Comparison of ENCODE assay signal across 10 mouse cellular contexts in genomic region chr4:32432271-32432781, GRCm38 (mm10).
A peak's percentile ranks its signal among the peaks of the same experiment; 100 is the strongest.
DNase-seq lines count a peak whose midpoint lies in the region; ATAC-seq and TF ChIP-seq lines count a peak whose summit lies in the region.
"Had no signal": no experiment of that assay in that cellular context is flagged by ENCODE, and none has a peak within 500 bp of the region (broad histone marks: within the 10 kb centered on the region; RNA-seq: fewer than 3 reads in every experiment).

No protein-coding gene starts in this region.

- H3K9ac ChIP-seq in neural tube, embryonic 13.5 days, result peak overlapping the region; percentile 17; the same call in 1 of the 2 replicates
- H3K9ac ChIP-seq in heart, adult 2 months (ENCODE audit: low read depth, low read length), result no peak overlapping the region
- H3K9ac ChIP-seq: liver, embryonic 15.5 days had no signal

- intact Hi-C loops in heart, adult 2 months (cut with DNase I), result no loop called here

- no peak for TF ChIP-seq EP300 in heart, adult 2 months (IDR thresholded peaks at IDR 0.05; ENCODE audit: insufficient read depth, low read depth, low read length)

- no peak overlapping the region for H3K4me3 ChIP-seq in hindbrain, embryonic 10.5 days
- H3K4me3 ChIP-seq in neural tube, embryonic 13.5 days, result no peak overlapping the region
- no peak overlapping the region for H3K4me3 ChIP-seq in thymus, adult 2 months (ENCODE audit: control insufficient read depth, insufficient read depth, low read length)
- H3K4me3 ChIP-seq in heart, adult 2 months, result no peak overlapping the region
- H3K4me3 ChIP-seq: liver, embryonic 15.5 days had no signal

- H3K27me3 ChIP-seq in hindbrain, embryonic 10.5 days (ENCODE audit: insufficient read depth, poor library complexity, severe bottlenecking), result no peaks in the 10 kb centered on the region
- no peaks in the 10 kb centered on the region for H3K27me3 ChIP-seq in neural tube, embryonic 13.5 days
- H3K27me3 ChIP-seq in thymus, adult 2 months (ENCODE audit: control insufficient read depth, insufficient read depth, low read length), result no peaks in the 10 kb centered on the region
- no peaks in the 10 kb centered on the region for H3K27me3 ChIP-seq in heart, adult 2 months (ENCODE audit: control insufficient read depth, insufficient read depth, low read length)
- H3K27me3 ChIP-seq: liver, embryonic 15.5 days had no signal

- peaks cover 83% of the 10 kb centered on the region for H3K4me1 ChIP-seq in hindbrain, embryonic 10.5 days (replicated peaks)
- H3K4me1 ChIP-seq in neural tube, embryonic 13.5 days (replicated peaks), result peaks cover 91% of the 10 kb centered on the region
- no peaks in the 10 kb centered on the region for H3K4me1 ChIP-seq in thymus, adult 2 months (replicated peaks; ENCODE audit: control insufficient read depth, insufficient read depth, low read length)
- peaks cover 2% of the 10 kb centered on the region; the same call in 1 of the 2 replicates for H3K4me1 ChIP-seq in heart, adult 2 months (ENCODE audit: control insufficient read depth, insufficient read depth, low read length)
- H3K4me1 ChIP-seq: liver, embryonic 15.5 days had no signal

- H3K27ac ChIP-seq in hindbrain, embryonic 10.5 days, result peak overlapping the region; percentile 89
- H3K27ac ChIP-seq in neural tube, embryonic 13.5 days (replicated peaks), result peak overlapping the region; percentile 84
- no peak overlapping the region for H3K27ac ChIP-seq in thymus, adult 2 months (ENCODE audit: control insufficient read depth, insufficient read depth, low read length)
- H3K27ac ChIP-seq in heart, adult 2 months, result no peak overlapping the region
- H3K27ac ChIP-seq: liver, embryonic 15.5 days had no signal

- peak; percentile 16 for DNase-seq in gastrocnemius, adult 18-20 months (ENCODE audit: low spot score)
- DNase-seq in gastrocnemius, adult 8-10 months (ENCODE audit: low spot score in 2 of 2), result no peak
- peak; percentile 66 for DNase-seq in cerebellum, adult 8-10 months
- DNase-seq in hindbrain, embryonic 10.5 days (ENCODE audit: low spot score), result no peak
- DNase-seq in thymus, adult 2 months, result no peak
- DNase-seq in heart, adult 2 months, result no peak
- DNase-seq: kidney, adult 2 months had no signal

- no peaks in the 10 kb centered on the region for H3K79me2 ChIP-seq in heart, adult 2 months (replicated peaks; ENCODE audit: control insufficient read depth, insufficient read depth, low read length)

- H3K36me3 ChIP-seq in hindbrain, embryonic 10.5 days, result no peaks in the 10 kb centered on the region
- no peaks in the 10 kb centered on the region for H3K36me3 ChIP-seq in neural tube, embryonic 13.5 days
- H3K36me3 ChIP-seq in thymus, adult 2 months (ENCODE audit: control insufficient read depth, insufficient read depth, low read length), result no peaks in the 10 kb centered on the region
- no peaks in the 10 kb centered on the region for H3K36me3 ChIP-seq in heart, adult 2 months (ENCODE audit: control insufficient read depth, insufficient read depth, low read length)
- H3K36me3 ChIP-seq: liver, embryonic 15.5 days had no signal

- 60% methylated on average over 10 of the region's 10 CpGs for WGBS in hindbrain, embryonic 10.5 days
- WGBS in neural tube, embryonic 13.5 days, result 11% methylated on average over 10 of the region's 10 CpGs
- 65% methylated on average over 10 of the region's 10 CpGs for WGBS in thymus, adult 2 months
- WGBS in heart, adult 2 months, result 46% methylated on average over 10 of the region's 10 CpGs

- no peaks in the 10 kb centered on the region for H3K9me3 ChIP-seq in hindbrain, embryonic 10.5 days
- no peaks in the 10 kb centered on the region for H3K9me3 ChIP-seq in neural tube, embryonic 13.5 days
- H3K9me3 ChIP-seq: liver, embryonic 15.5 days had no signal

- no peak for ATAC-seq in neural tube, embryonic 13.5 days (ENCODE audit: low read depth)
- no peak; the same call in 1 of the 2 replicates for ATAC-seq in granulocyte monocyte progenitor cell, adult 5-6 weeks (replicated peaks; ENCODE audit: poor library complexity, severe bottlenecking)

- TF ChIP-seq POLR2A in thymus, adult 2 months (IDR thresholded peaks at IDR 0.05; ENCODE audit: control insufficient read depth, extremely low read depth, insufficient read depth, low read length, poor library complexity), result no peak
- no peak for TF ChIP-seq POLR2A in heart, adult 2 months (IDR thresholded peaks at IDR 0.05; ENCODE audit: insufficient read depth, low read depth, low read length)

- no peak for TF ChIP-seq CTCF in thymus, adult 2 months (IDR thresholded peaks at IDR 0.05; ENCODE audit: borderline replicate concordance, control insufficient read depth, extremely low read depth, insufficient read depth, low read length, poor library complexity)
- no peak for TF ChIP-seq CTCF in heart, adult 2 months (IDR thresholded peaks at IDR 0.05)

- peak overlapping the region; percentile 23; the same call in 1 of the 2 replicates for H3K4me2 ChIP-seq in neural tube, embryonic 13.5 days
- H3K4me2 ChIP-seq: liver, embryonic 15.5 days had no signal

Comparison
In these comparisons a context has a peak if more than half of its experiments do, and no peak if none do; other contexts are left out.
1. DNase-seq: peak in gastrocnemius, adult 18-20 months (single experiment) and cerebellum, adult 8-10 months (single experiment); none in gastrocnemius, adult 8-10 months (0 of 2), hindbrain, embryonic 10.5 days (single experiment), thymus, adult 2 months (single experiment) and heart, adult 2 months (0 of 2).
2. H3K27ac ChIP-seq: peak in hindbrain, embryonic 10.5 days (single experiment) and neural tube, embryonic 13.5 days (single experiment); none in thymus, adult 2 months (single experiment) and heart, adult 2 months (single experiment).